Mouse (Mus musculus) heart, adult 2 months (tissue): ENCODE results near the gene Hmg20a. TPM values are rescaled to one million over a fixed set of nuclear protein-coding genes. Genes with fewer than 3 reads are reported as not detected.

Experiments
- DNase-seq, 2 experiments: peaks; one replicate each; pipeline ENCODE4 v3.0.0; 2021
- H3K27ac ChIP-seq: fragments of 200-600 bp; 2 replicates; pipeline ENCODE4 v1.8.1; 2022
- H3K27me3 ChIP-seq: fragments of 200-500 bp; 2 replicates; pipeline ENCODE4 v1.6.1; 2012; ENCODE audit warnings: mild to moderate bottlenecking, low read length, inconsistent platforms, mixed read lengths; ENCODE audit not compliant: control insufficient read depth, insufficient read depth
- H3K36me3 ChIP-seq: fragments of 200-500 bp; 2 replicates; pipeline ENCODE4 v1.6.1; 2012; ENCODE audit warnings: low read length, inconsistent platforms; ENCODE audit not compliant: control insufficient read depth, insufficient read depth
- H3K4me1 ChIP-seq: fragments of 200-500 bp; 2 replicates; pipeline ENCODE4 v1.6.1; 2011; ENCODE audit warnings: low read length; ENCODE audit not compliant: control insufficient read depth, insufficient read depth
- H3K4me3 ChIP-seq: fragments of 200-600 bp; 2 replicates; pipeline ENCODE4 v1.8.1; 2022
- H3K79me2 ChIP-seq: fragments of 200-500 bp; replicated peaks from 2 replicates; pipeline ENCODE4 v1.6.1; 2012; ENCODE audit warnings: mild to moderate bottlenecking, inconsistent platforms, low read length, moderate library complexity, mixed read lengths; ENCODE audit not compliant: control insufficient read depth, insufficient read depth
- H3K9ac ChIP-seq: fragments of 200-500 bp; 2 replicates; pipeline ENCODE4 v1.6.1; 2012; ENCODE audit warnings: low read depth, mild to moderate bottlenecking, control low read depth, inconsistent platforms, low read length, mixed read lengths
- CTCF ChIP-seq: fragments of 200-600 bp; IDR thresholded peaks from 2 replicates; pipeline ENCODE4 v1.8.1; 2022; ENCODE audit warnings: antibody characterized with exemption, mild to moderate bottlenecking, moderate library complexity
- EP300 ChIP-seq: fragments of 200-500 bp; IDR thresholded peaks from 2 replicates; pipeline ENCODE4 v1.6.1; 2011; ENCODE audit warnings: low read depth, low read length, control low read depth; ENCODE audit not compliant: insufficient read depth
- POLR2A ChIP-seq: fragments of 200-500 bp; IDR thresholded peaks from 2 replicates; pipeline ENCODE4 v1.6.1; 2011; ENCODE audit warnings: mild to moderate bottlenecking, low read depth, low read length, control low read depth; ENCODE audit not compliant: insufficient read depth
- WGBS: fragments of 180-500 bp; shearing (Covaris S2); methylation state at CpG from one replicate; pipeline ENCODE4 v1.1.7; 2018; 5-methylcytosine and 5-hydroxymethylcytosine counted together
- intact Hi-C: fragments of 180-260 bp; cut with DNase I; formaldehyde crosslinking; loops from one replicate; pipeline ENCODE4 v1.15.1; 2025
- long read RNA-seq: library from polyadenylated mRNA; stranded (forward); transcript quantifications from one replicate; pipeline ENCODE4 v2.0.0, GENCODE M21; 2021
- polyA plus RNA-seq: library from polyadenylated mRNA; depleted of rRNA; stranded (reverse); fragments of >200 nt; gene quantifications from 2 replicates; pipeline ENCODE4 v1.2.3, GENCODE M21; 2012; rRNA removed
- total RNA-seq, 2 experiments: library from RNA; stranded (reverse); gene quantifications; 2 replicates each; pipeline ENCODE4 v1.2.3; 2021

Hmg20a gene
- total RNA-seq: 10 to 100 TPM; 18.0 to 19.4 TPM
- polyA plus RNA-seq: 18.6 and 29.0 TPM in 2 replicates
- long read RNA-seq, partial matches to known transcripts: 5 of 15 reads
- long read RNA-seq, other reads (novel, unspliced or antisense): 4 of 15 reads

DNA sequence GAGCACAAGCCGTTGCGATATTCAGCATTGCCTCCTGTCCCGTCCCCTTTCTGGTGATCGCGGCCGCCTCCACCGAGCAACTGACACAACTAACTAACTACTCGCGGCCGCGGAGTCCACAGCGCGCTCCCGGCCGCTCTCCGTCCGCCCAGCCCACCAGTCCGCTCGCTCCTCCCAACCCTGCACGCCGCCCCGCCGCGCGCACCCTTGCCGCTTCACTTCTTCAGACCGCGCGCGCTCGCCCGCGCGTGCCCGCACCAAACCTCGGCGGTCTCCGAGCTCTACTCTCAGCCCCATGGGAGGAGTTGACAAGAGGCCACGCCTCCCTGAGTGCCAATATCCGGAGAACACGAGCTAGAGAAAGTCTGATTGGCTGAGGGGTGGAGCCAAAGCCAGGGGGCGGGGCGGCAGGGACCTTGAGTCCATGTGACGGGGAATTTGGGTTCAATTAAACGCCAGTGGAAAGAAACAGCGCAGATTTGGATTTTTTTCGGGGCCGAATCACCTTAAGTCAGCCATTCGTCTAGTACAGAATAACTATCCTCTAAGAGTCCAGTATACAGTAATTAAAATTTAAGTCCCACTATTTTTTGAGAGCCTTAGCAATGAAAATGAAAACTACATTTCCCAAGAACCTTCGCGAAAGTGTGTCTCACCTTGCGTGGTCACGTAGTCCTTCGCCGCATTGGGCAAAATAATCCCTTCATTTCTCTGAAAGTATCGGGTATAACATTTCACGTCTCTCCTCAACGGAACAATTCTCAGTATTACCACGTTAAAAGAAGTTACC lies at the start of gene Hmg20a, which contains the start of gene Peak1:
Hmg20a (plus strand) TSS at position 662 of the 790 bp plus-strand sequence.
Peak1 (minus strand) TSS at position 120 of the 790 bp plus-strand sequence.
- DNase-seq: peak; percentile 100
- intact Hi-C loops: loop anchor here (1.0 to 10.0 kb wide), 8 partner anchors 47 to 217 kb away; no protein-coding TSS in a partner anchor
- peaks cover 13% of the 10 kb centered on the region for H3K4me1 ChIP-seq
- peak within 1 kb of the TSS; percentile 93 for H3K4me3 ChIP-seq
- H3K36me3 ChIP-seq: peaks cover 33% of the 10 kb centered on the region
- H3K79me2 ChIP-seq: peaks cover 3% of the 10 kb centered on the region
- TF ChIP-seq EP300 (no peak), CTCF (no peak), POLR2A (peak; percentile 95)
- H3K27me3 ChIP-seq: no peaks in the 10 kb centered on the region
- peak within 1 kb of the TSS; percentile 93 for H3K9ac ChIP-seq
- peak within 1 kb of the TSS; percentile 97 for H3K27ac ChIP-seq
- under 1% methylated on average over 59 of the region's 59 CpGs for WGBS

- 45% methylated on average over 3 of the region's 3 CpGs for WGBS
- Histone ChIP-seq H3K9ac (no peak overlapping the region), H3K4me1 (peaks cover 11% of the 10 kb centered on the region), H3K27me3 (no peaks in the 10 kb centered on the region), H3K36me3 (peaks cover 16% of the 10 kb centered on the region), H3K79me2 (peaks cover 2% of the 10 kb centered on the region; the same call in 1 of the 2 replicates), H3K4me3 (no peak overlapping the region), H3K27ac (peak overlapping the region; percentile 48)
- no peak for TF ChIP-seq EP300
- no peak for TF ChIP-seq CTCF
- TF ChIP-seq POLR2A: no peak
- no peak for DNase-seq
- intact Hi-C loops: no loop called here
Measured at GRCm38 (mm10) chr9:56368814-56369213, 49.6 kb upstream of the Hmg20a start.

DNA sequence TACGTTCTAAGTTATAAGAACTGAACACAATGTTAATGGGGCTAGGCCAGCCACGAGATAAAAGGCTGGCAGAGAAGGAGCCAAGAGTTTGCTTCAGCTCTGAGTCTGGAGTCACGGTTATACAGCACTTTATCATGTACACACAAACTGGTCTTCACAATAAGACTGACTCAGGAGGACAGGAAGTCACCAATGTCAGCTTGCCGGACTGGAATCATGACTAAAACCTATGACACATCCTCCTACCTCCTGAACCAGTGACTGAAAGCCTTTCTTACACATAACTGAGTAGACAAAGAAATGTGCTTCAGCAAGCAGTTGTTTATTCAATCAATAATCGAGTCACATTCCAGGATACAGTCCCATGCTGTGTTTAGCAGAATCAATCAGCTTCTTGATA lies 47.7 kb upstream of the Hmg20a start:
- Histone ChIP-seq H3K4me3 (no peak overlapping the region), H3K79me2 (peaks cover 5% of the 10 kb centered on the region), H3K27me3 (no peaks in the 10 kb centered on the region), H3K27ac (peak overlapping the region; percentile 12; the same call in 1 of the 2 replicates), H3K4me1 (peaks cover 18% of the 10 kb centered on the region), H3K9ac (no peak overlapping the region), H3K36me3 (peaks cover 28% of the 10 kb centered on the region)
- intact Hi-C loops: loop anchor here (5.0 kb wide), 3 partner anchors 42 to 103 kb away; no protein-coding TSS in a partner anchor
- 21% methylated on average over 5 of the region's 5 CpGs for WGBS
- TF ChIP-seq EP300 (no peak), POLR2A (no peak), CTCF (no peak)
- DNase-seq: no peak

DNA sequence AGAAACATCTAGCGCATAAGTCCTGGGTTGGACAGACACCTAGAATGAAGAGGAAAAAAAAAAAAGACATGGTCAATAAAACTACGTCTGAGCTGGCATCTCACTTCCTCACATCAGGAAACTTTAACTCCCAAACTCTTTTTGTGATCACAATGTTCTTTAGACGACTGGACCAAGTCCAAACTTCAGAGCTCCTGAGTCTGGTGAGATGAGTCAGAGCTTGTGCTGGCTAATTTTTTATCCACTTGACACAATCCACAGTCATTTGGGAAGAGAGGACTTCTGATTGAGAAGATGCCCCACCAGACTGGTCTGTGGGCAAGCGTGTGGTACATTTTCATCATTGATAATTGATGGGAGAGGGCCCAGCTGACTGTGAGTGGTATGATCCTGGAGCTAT lies 44.0 kb upstream of the Hmg20a start:
- intact Hi-C loops: loop anchor here (5.0 kb wide), 3 partner anchors 38 to 107 kb away; no protein-coding TSS in a partner anchor
- no peak overlapping the region for H3K4me3 ChIP-seq
- H3K79me2 ChIP-seq: peaks cover 10% of the 10 kb centered on the region
- H3K27me3 ChIP-seq: no peaks in the 10 kb centered on the region
- H3K36me3 ChIP-seq: peaks cover 28% of the 10 kb centered on the region
- 39% methylated on average over 4 of the region's 4 CpGs for WGBS
- H3K4me1 ChIP-seq: peaks cover 14% of the 10 kb centered on the region
- no peak overlapping the region for H3K9ac ChIP-seq
- TF ChIP-seq EP300 (no peak), POLR2A (no peak), CTCF (no peak)
- no peak overlapping the region for H3K27ac ChIP-seq
- no peak for DNase-seq

DNA sequence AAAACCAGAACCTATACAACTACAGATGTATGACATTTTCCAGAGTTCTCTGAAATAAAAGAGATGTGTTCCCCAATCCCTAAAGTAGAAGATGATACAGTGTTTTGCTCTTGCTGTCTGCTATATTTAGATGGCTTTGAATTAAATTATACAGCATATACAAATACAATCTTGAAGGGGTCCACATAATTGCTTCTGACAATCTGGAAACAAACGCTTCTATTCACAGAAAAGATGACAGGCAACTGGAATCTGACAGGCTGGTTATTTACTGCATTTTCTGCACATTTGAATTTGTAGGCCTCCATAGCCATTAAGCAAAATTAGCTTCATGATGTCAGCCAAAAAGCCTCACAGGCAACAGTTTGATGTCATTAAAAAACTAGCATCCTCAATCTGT lies 35.6 kb upstream of the Hmg20a start:
- Histone ChIP-seq H3K27me3 (no peaks in the 10 kb centered on the region), H3K4me3 (no peak overlapping the region), H3K4me1 (no peaks in the 10 kb centered on the region), H3K36me3 (no peaks in the 10 kb centered on the region; the same call in 1 of the 2 replicates), H3K27ac (no peak overlapping the region), H3K9ac (no peak overlapping the region), H3K79me2 (peaks cover 11% of the 10 kb centered on the region)
- 88% methylated on average over 1 of the region's 1 CpGs for WGBS
- no peak for DNase-seq
- intact Hi-C loops: no loop called here
- TF ChIP-seq CTCF: no peak
- no peak for TF ChIP-seq EP300
- no peak for TF ChIP-seq POLR2A

DNA sequence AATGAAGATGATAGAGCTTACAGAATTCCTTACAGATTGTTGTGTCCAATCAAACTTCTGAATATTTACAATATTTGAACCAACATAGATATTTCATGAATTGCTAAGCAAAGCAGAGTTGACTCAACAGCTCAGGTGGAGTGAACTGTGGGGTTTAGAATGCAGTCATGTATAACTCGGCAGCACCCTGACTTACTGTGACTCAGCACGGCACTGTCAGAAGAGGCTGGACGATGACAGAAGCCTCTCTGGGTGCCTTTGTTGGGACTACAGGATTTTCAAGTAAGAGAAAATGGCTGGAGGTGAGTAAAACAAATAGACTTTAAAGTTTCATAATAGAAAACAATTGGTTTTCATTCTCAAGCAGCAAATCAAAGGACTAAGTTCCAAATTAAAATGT lies 25.6 kb upstream of the Hmg20a start:
- Histone ChIP-seq H3K27ac (0 out of 2 replicates have a peak overlapping the region, but pooled peaks have one; percentile 10), H3K36me3 (peaks cover 20% of the 10 kb centered on the region), H3K4me1 (peaks cover 15% of the 10 kb centered on the region), H3K4me3 (no peak overlapping the region), H3K27me3 (no peaks in the 10 kb centered on the region), H3K79me2 (peaks cover 12% of the 10 kb centered on the region), H3K9ac (no peak overlapping the region)
- no peak for TF ChIP-seq EP300
- TF ChIP-seq CTCF: no peak
- no peak for TF ChIP-seq POLR2A
- 84% methylated on average over 3 of the region's 3 CpGs for WGBS
- intact Hi-C loops: no loop called here
- DNase-seq: no peak
